Mouse (Mus musculus): ENCODE results near the gene Zfp131. TPM values are rescaled to one million over a fixed set of nuclear protein-coding genes. Genes with fewer than 3 reads are reported as not detected.

The Zfp131 gene
- polyA plus RNA-seq, 1 experiment from 2014 or later: 37.4 TPM

- Histone ChIP-seq H3K9ac (no peak overlapping the region), H3K4me2 (replicated peaks) (no peak overlapping the region), H3K4me3 (replicated peaks) (no peak overlapping the region), H3K27ac (replicated peaks) (no peak overlapping the region), H3K4me1 (no peaks in the 10 kb centered on the region), H3K36me3 (no peaks in the 10 kb centered on the region), H3K27me3 (no peaks in the 10 kb centered on the region), H3K9me3 (replicated peaks) (no peaks in the 10 kb centered on the region)
- ATAC-seq (ENCODE audit: insufficient number of reproducible peaks, low FRiP score, low TSS enrichment, low read depth): no peak
- 60% methylated on average over 3 of the region's 3 CpGs for WGBS
Measured at GRCm38 (mm10) chr13:119722447-119722846, 68.2 kb downstream of the Zfp131 start.

GRCm38 (mm10) chr13:119716105-119716504, 74.6 kb downstream of the Zfp131 start:
- Histone ChIP-seq H3K9me3 (replicated peaks) (no peaks in the 10 kb centered on the region), H3K36me3 (0 out of 2 replicates have a peak, but pooled peaks cover under 1% of the 10 kb centered on the region), H3K4me1 (no peaks in the 10 kb centered on the region), H3K9ac (no peak overlapping the region), H3K4me2 (replicated peaks) (no peak overlapping the region), H3K27me3 (no peaks in the 10 kb centered on the region), H3K27ac (replicated peaks) (no peak overlapping the region), H3K4me3 (replicated peaks) (no peak overlapping the region)
- WGBS: 78% methylated on average over 2 of the region's 2 CpGs
- ATAC-seq (ENCODE audit: insufficient number of reproducible peaks, low FRiP score, low TSS enrichment, low read depth): no peak

Other genes with a start within 250 kb of the Zfp131 start
- gene Ccl28, start 167.1 kb downstream of the Zfp131 start, polyA plus RNA-seq (2015; fragmentation: Nextera tagmentation; extraction: Ambion mirVana): 0.16 and 0.27 TPM in 2 replicates
- 119 and 128 TPM in 2 replicates for gene Hmgcs1, start 100.5 kb downstream of the Zfp131 start, polyA plus RNA-seq (2015; fragmentation: Nextera tagmentation; extraction: Ambion mirVana)
- 1.7 and 1.8 TPM in 2 replicates for gene Nim1k, start 35.0 kb downstream of the Zfp131 start, polyA plus RNA-seq (2015; fragmentation: Nextera tagmentation; extraction: Ambion mirVana)
- gene AF067063, start 39.3 kb upstream of the Zfp131 start, polyA plus RNA-seq (2015; fragmentation: Nextera tagmentation; extraction: Ambion mirVana): not detected in 2 replicates
- not detected in 2 replicates for gene D13Ertd608e, start 45.1 kb upstream of the Zfp131 start, polyA plus RNA-seq (2015; fragmentation: Nextera tagmentation; extraction: Ambion mirVana)
- gene Tcstv1, start 103.9 kb upstream of the Zfp131 start, polyA plus RNA-seq (2015; fragmentation: Nextera tagmentation; extraction: Ambion mirVana): not detected in 2 replicates
- gene Gm21761, start 138.4 kb upstream of the Zfp131 start, polyA plus RNA-seq (2015; fragmentation: Nextera tagmentation; extraction: Ambion mirVana): not detected in 2 replicates
- gene B020031M17Rik, start 159.9 kb upstream of the Zfp131 start, polyA plus RNA-seq (2015; fragmentation: Nextera tagmentation; extraction: Ambion mirVana): not detected in 2 replicates
- gene Gm36079, start 236.1 kb upstream of the Zfp131 start, polyA plus RNA-seq (2015; fragmentation: Nextera tagmentation; extraction: Ambion mirVana): not detected in 2 replicates

Data from embryonic facial prominence, embryonic 15.5 days (tissue).